In the genomic region with DNA sequence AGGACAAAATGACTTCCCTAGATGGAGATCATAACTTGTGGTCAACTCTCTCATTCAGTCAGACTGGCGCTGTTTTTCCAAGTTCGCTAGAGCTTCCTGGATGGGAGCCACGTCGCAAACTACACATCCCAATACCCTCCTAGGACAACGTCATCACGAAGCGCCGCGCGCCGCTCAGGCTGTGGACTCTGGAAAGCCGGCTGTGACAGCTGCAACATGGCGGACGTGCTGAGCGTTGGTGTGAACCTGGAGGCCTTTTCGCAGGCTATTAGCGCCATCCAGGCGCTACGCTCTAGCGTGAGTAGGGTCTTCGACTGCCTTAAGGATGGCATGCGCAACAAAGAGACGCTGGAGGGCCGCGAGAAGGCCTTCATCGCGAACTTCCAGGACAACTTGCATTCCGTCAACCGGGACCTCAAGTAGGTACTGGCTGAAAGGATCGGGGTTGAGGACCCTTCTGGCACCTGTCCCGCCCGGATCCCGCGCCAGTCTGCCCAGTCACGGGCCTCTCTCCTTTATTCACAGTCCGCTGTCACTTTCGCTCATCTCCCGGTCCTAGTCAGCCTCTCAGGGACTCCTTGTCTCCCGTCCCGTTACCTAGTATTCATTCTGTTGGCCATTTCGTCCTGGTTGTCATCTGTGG, we compare ENCODE assay signal across 8 mouse cellular contexts. TPM values are rescaled to one million over a fixed set of nuclear protein-coding genes. Genes with fewer than 3 reads are reported as not detected.
A peak's percentile ranks its signal among the peaks of the same experiment; 100 is the strongest.
DNase-seq lines count a peak whose midpoint lies in the region; ATAC-seq lines count a peak whose summit lies in the region.

Gene Med27, plus strand, starts transcription at position 191 of the 643 bp plus-strand sequence.

- H3K36me3 ChIP-seq in hindbrain, embryonic 12.5 days = peaks cover 21% of the 10 kb centered on the region

- H3K27me3 ChIP-seq in hindbrain, embryonic 12.5 days = no peaks in the 10 kb centered on the region

- peak; percentile 99 for DNase-seq in NIH3T3 (ENCODE audit: low read depth)
- DNase-seq in cerebellum, postnatal 10 days = peak; percentile 99
- DNase-seq in frontal cortex, postnatal 10 days (ENCODE audit: low spot score in 2 of 2) = peak; percentile 90 to 96
- peak; percentile 92 to 97 for DNase-seq in layer of hippocampus, postnatal 14 days (ENCODE audit: low spot score in 2 of 2)
- peak; percentile 97 for DNase-seq in lung, postnatal 14 days
- DNase-seq in retina, adult 2 months (ENCODE audit: low read depth, low spot score) = peak; percentile 87
- DNase-seq in thymus, postnatal 36 days = peak; percentile 89 to 91

- H3K27ac ChIP-seq in hindbrain, embryonic 12.5 days = peak within 1 kb of the TSS; percentile 67

- peaks cover 7% of the 10 kb centered on the region for H3K4me1 ChIP-seq in hindbrain, embryonic 12.5 days

- peak within 1 kb of the TSS; percentile 74 for H3K9ac ChIP-seq in hindbrain, embryonic 12.5 days

- no peaks in the 10 kb centered on the region for H3K9me3 ChIP-seq in hindbrain, embryonic 12.5 days (replicated peaks)

- peak within 1 kb of the TSS; percentile 74 for H3K4me2 ChIP-seq in hindbrain, embryonic 12.5 days (replicated peaks)

- peak; percentile 96 for ATAC-seq in hindbrain, embryonic 12.5 days (ENCODE audit: low FRiP score)

- H3K4me3 ChIP-seq in hindbrain, embryonic 12.5 days = peak within 1 kb of the TSS; percentile 82

- under 1% methylated on average over 41 of the region's 41 CpGs for WGBS in hindbrain, embryonic 12.5 days

RNA-seq across cellular contexts. Expression of gene Med27, which starts in this region (rescaled TPM):
- polyA plus RNA-seq in hindbrain, embryonic 12.5 days (2016; fragmentation: Nextera tagmentation; extraction: Ambion mirVana) = 57.7 and 65.3 TPM in 2 replicates
- total RNA-seq in layer of hippocampus, postnatal 14 days (2021) = 10 to 100 TPM; 41.5 to 42.0 TPM

Comparison
In these comparisons a context has a peak if more than half of its experiments do, and no peak if none do; other contexts are left out.
1. Peak in every context shown above with its lines: DNase-seq, ATAC-seq, H3K4me3 ChIP-seq and H3K27ac ChIP-seq.